Mouse (Mus musculus): Measurements from ENCODE around the gene Zfp790.
A peak's percentile ranks its signal among the peaks of the same experiment; 100 is the strongest.

Gene Zfp790

GRCm38 (mm10) chr7:29815910-29816429 lies at the start of gene Zfp790:
Gene Zfp790 (plus strand): TSS chr7:29816114.
- DNase-seq (ENCODE audit: low spot score), result peak; percentile 83

GRCm38 (mm10) chr7:29767058-29767686 lies 48.7 kb upstream of the Zfp790 start:
- peak; percentile 64 for DNase-seq (ENCODE audit: low spot score)

GRCm38 (mm10) chr7:29768090-29768900 lies 47.6 kb upstream of the Zfp790 start, which contains the start of gene Zfp84:
Gene Zfp84 (plus strand): TSS chr7:29768552.
- peak; percentile 94 for DNase-seq (ENCODE audit: low spot score)

- no peak for DNase-seq (ENCODE audit: low spot score)
Observed at GRCm38 (mm10) chr7:29768980-29769379, 46.9 kb upstream of the Zfp790 start.

- no peak for DNase-seq (ENCODE audit: low spot score)
Observed at GRCm38 (mm10) chr7:29773503-29773902, 42.4 kb upstream of the Zfp790 start.

DNA sequence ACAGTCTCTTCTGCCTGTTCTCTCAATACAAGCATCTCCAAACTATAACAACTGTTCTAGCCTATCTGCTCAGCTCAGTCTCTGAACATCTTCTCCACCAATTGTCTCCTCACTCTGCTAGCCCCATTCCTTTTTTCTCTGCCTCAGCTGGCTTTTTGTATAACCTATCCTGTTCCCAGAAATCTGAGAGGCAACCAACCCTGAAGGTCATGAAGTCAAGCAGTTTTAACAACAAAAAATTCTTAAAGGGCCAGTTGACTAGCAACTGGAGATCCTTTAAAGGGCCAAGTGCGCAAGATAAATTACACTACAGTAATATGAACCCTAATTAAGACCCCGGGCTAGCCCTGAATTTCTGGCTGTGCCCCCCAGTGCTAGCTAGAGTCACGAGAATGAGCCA lies 41.5 kb upstream of the Zfp790 start:
- no peak for DNase-seq (ENCODE audit: low spot score)

DNA sequence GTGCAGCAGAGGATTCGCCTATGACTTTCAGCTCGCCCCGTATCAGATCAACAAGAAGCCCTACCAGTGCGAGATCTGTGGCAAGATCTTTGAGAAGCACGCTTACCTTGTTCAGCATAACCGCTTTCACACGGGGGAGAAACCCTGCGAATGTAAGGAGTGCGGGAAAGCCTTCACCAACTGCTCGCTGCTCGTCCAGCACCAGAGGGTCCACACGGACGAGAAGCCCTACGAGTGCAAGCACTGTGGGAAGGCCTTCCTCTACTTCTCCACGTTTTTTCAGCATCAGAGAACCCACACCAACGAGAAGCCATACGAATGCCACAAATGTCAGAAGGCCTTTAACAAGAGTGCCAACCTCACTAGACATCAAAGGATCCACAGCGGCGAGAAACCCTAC lies 39.3 kb upstream of the Zfp790 start:
- no peak for DNase-seq (ENCODE audit: low spot score)

DNA sequence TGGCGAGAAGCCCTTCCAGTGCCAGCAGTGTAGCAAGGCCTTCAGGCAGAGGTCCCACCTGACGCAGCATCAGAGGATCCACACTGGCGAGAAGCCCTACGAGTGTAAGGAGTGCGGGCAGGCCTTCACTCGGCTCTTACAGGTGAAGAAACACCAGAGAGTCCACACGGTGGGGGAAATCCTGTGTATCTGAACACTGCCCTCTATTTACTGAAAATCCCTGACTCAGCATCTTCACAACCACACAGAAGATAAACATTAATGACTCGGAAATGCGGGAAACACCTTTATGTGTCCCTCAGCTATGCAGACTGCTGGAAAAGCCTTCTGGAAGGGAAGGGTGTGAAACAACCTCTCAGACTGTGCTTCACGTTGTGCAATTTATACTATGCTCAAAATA lies 38.5 kb upstream of the Zfp790 start:
- DNase-seq (ENCODE audit: low spot score), result no peak

DNA sequence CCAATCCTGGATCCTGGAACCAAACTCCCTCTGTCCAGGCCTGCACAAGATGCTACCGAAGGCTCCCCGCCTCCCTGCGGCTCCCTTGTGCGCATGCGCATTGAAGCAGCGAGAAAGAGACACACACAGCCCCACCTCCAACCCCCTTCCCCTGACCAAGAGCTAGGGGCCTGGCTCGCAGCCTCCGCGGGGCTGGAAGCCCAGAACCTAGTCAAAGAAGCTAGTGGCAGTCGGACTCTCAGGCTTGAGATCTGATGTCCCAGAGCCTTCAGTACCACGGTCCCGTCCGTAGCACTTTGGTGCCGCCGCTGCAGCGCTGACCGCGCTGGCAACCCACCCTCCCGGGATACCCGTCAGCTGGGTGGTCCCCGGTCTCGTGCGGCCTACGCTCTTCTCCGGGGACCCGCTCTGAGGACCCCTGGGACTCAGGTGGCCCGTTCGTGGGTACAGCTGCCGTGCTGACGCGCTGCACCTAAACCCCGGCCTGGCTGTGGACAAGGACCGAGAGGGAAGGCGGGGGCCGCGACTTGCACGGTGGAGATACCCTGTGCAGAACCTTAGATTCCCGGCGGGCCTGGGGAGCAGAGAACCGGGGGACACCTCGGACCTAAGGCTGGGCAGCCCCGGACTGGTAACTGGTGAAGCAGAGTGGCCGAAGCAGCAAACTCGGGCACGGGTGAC lies 31.9 kb upstream of the Zfp790 start, which contains the start of gene Zfp30:
Gene Zfp30 (plus strand): TSS at position 128 of the 681 bp plus-strand sequence.
- peak; percentile 57 for DNase-seq (ENCODE audit: low spot score)

DNA sequence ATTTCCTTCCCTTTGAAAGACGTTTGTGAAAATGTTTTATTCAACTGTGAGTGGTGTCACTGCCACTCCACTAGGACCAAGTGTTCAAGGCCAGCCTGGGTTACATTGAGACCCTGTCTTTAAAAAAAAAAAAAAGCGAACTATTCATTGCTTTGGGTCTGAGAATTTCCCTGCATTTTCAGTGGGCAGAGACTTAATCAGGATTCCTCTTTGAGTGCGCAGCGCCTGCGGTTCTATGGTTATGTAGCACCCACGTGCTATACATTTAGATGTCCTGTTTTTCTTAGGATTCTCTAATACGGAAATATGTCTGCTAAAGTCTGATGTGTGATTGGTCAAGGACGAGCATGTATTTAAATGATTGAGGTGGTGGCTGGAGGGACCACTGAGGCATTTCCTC lies 30.9 kb upstream of the Zfp790 start:
- no peak for DNase-seq (ENCODE audit: low spot score)

DNA sequence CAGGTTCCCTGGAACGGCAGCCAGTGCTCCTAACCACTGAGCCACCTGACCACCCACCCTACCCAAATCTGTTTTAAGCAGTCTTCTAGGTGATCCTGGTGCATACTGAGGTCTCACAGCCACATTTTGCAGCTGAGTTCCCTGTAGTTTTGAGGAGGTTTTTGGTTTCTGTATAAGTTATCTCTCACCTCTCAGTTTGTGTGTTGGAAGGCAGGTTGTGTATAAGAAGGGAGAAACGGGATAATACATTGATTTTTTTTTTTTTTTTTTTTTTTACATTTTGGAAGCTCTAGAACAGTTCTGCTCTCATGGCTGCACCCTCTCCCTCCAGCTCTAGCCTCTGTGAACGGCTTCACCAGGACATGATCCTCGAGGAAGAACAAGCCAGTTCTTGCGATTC lies 30.0 kb upstream of the Zfp790 start:
- no peak for DNase-seq (ENCODE audit: low spot score)

- DNase-seq (ENCODE audit: low spot score), result no peak
Observed at GRCm38 (mm10) chr7:29792906-29793305, 23.0 kb upstream of the Zfp790 start.

DNA sequence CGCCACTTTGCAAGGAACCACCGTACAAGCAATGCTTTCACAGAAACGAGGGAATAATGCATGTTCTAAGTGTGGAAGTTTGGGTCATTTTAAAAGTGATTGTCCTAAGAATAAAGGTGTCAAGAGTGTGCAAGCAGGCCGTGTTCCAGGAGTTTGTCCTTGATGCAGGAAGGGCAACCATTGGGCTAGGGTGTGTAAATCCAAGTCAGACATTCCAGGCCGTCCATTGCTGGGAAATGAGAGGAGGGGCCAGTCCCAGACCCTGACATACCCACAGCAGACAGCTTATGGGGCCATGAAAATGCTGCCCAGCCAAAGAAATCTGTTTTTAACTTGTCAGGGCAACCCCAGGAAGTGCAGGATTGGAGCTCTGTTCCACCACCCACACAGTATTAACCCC lies 8.9 kb upstream of the Zfp790 start:
- DNase-seq (ENCODE audit: low spot score), result no peak

DNA sequence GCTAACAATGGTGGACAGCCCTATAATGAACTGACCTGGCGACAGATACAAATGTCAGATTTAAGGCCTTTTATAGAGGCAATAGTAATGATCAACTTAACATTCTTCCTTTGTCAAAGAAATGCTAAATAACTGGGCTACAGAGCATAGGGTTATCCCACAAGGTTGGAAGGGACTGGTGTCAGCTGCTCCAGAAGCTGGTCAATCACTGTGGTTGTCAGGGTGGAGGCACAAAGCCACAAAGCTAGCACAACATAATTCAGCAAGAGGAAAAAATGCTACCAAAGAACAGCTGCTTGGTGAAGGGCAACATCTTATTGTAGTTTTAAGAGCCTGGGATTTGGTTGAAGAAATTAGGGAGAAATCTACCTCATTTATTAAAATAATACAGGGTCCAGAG lies 3.7 kb upstream of the Zfp790 start:
- no peak for DNase-seq (ENCODE audit: low spot score)

DNA sequence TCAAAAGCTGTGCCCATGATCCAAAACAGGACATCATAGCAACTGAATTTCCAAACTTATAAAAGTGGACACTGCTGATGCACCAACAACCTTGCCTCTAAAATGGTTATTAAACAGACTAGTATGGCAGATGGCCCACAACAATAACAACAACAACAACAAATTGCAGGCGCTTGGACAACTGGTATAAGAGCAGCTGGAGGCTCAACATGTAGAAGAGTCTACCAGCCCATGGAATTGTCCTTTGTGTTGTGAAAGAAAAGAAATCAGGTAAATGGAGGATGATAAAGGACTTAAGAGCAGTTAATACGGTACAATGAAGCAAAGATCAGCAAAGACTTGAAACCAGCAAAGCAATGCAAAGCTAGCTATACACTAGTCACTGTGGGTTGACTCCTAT lies 1.5 kb upstream of the Zfp790 start:
- DNase-seq (ENCODE audit: low spot score), result no peak

DNA sequence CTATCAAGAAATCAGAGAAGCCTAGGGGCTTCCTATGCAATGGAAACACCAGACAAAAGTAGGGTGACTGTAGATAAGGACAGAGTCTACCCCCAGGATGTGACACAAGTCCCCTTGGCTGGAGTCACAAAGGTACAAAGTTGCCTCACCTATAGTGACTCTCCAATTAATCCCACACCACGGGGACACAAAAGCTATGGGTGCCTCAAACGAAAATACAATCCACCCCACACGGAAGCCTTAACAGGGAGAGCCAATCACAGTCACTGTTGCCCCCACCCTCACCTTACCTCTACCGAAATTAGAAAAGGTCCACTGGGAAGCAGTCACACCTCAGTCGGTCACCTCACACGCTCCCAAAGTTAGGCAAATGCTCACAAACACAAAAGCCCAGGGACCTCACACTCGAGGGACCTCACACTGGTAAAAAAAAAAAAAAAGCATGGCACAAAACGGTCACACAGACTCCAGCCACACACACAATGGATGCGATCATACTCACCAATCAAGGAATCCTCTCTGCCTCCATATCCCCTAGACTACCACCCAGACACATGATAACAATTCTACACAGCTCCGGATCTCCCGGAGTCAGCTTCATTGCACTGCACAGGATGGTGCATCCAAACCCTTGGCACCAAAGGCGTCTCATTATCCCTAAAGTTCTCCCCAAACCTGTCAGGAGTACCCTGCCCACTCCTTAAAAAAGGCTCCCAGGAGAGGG lies 691 bp upstream of the Zfp790 start:
- DNase-seq (ENCODE audit: low spot score), result no peak

DNA sequence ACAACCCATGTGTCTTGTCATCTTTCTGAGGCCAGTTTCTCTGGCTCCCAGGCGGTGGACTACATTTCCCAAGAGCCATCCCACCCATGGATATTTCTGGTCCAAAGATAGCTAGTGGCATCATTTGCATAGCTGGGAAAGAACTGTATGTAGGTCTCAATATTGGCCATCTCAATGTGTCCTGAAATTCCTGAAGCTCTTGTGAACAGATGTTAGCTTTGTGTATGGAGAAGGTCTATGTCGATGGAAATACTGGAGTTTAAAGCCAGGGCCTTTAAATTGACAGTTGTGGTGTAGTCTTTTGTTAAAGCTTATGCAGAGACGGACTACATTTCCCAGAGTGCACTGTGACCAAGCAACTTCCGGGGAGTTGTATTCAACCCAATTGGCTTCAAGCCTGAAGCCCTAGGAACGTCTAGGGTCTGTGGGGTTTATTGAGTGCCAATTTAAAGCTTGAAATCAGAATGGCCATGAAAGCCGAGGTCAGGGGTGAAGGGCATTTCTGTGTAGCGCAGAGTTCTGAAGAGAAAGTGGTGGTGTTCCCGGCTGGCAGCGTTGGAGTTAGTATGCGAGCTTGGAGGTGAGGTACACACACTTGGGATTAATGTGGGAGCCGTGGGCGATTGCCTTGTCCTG lies 2.8 kb downstream of the Zfp790 start:
- peak; percentile 71 for DNase-seq (ENCODE audit: low spot score)

DNA sequence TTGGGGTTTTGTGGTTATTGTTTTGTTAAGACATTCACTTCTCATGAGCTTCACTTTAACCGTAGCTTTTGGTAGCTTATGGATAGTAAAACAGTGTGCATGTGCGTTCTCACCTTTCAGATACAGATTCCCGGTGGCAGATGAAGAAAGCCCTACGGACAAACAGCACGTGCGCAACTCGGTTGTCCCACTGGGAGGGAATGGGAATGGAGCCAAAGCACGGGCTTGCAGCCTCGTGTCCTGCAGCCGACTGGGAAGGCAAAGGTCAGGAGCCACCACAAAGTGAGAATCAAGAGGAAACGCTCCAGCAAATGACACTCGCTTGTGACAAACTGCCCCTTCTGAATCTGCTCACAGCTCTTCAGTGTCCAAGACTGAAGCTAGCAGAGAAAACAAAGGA lies 12.1 kb downstream of the Zfp790 start:
- no peak for DNase-seq (ENCODE audit: low spot score)

DNA sequence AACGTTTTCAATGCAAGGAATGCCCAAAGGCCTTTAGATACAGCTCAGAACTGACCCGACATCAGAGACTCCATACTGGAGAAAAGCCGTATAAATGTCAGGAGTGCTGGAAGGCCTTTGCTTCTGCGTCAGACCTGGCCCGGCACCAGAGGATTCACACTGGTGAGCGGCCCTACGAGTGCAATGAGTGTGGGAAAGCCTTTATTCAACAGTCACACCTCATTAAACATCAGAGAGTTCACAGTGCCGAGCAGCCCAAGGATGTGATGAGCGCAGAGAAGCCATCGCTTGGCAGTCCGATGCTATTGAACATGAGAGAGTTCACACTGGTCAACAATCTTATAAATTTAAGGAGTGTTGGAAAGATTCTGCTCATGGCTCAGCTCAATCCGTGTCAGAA lies 13.9 kb downstream of the Zfp790 start:
- DNase-seq (ENCODE audit: low spot score), result no peak

GRCm38 (mm10) chr7:29836816-29837215 lies 20.9 kb downstream of the Zfp790 start:
- no peak for DNase-seq (ENCODE audit: low spot score)

DNA sequence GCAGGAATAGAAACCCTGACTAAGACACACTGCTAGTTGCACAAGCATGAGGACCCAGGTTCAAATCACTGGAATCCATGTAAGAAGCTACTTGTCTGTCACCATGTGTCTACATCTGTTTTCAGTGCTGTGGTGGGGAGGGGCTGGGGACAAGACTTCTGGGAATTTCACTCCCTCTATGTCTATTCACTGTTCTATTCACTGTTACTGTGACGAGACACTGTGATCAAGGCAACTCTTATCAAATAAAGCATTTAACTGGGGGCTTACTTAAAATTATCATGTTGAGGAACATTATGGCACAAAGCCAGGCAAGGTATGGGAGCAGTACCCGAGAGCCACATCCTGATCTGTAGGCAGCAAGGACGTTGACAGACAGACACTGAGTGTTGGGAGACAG lies 23.3 kb downstream of the Zfp790 start:
- DNase-seq (ENCODE audit: low spot score), result no peak

DNA sequence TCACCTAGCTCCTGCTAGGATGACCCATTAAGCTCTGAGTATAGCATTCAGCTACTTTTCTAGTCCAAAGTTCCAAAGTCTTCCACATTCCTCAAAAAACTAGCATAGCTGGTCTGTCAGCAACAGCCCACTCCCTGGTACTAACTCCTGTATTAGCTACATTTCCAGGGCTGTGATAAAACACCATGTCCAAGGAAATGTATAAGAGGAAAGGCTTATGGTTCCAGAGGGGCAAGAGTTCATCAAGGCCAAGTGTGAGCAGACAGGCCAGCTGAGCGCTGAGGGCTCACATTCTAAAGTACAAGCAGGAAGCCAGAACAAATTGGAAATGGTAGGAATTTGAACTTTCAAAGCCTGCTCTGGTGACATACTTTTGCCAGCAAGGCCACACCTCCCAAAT lies 26.2 kb downstream of the Zfp790 start:
- DNase-seq (ENCODE audit: low spot score), result no peak
